Comparison of ENCODE assay signal across 8 mouse cellular contexts in the genomic region with DNA sequence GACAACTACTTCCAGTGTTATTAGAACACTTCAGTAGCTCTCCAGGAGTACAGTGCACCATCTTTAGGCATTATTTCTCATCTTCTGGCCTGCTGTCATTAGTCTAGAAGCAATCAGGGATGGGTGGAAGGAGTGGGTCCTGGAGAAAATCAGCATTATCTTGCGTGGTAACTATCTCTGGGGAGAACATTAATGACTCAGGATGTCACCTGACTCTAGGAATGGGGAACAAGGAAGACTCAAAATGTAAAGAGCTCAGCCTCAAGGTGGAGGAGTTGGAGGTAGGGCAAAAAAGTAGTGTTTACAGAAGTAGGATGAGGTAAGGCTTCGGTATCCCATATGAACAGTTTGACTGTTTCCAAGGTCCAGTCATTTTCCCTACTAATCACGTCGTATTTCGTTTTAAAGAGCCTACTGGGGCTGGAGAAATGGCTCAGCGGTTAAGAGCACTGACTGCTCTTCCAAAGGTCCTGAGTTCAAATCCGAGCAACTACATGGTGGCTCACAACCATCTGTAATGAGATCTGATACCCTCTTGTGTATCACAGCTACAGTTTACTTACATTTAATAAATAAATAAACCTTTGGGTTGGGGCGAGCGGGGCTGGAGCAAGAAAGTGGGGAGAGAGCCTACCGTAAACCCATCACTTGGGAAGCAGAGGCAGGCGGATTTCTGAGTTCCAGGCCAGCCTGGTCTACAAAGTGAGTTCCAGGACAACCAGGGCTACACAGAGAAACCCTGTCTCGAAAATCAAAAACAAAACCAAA. TPM values are rescaled to one million over a fixed set of nuclear protein-coding genes. Genes with fewer than 3 reads are reported as not detected.
DNase-seq lines count a peak whose midpoint lies in the region; ATAC-seq and TF ChIP-seq lines count a peak whose summit lies in the region.

No protein-coding gene starts in this region.

- peak overlapping the region; percentile 57 for H3K4me3 ChIP-seq in bone marrow, adult 2 months (replicated peaks; ENCODE audit: control insufficient read depth, low read depth, low read length)
- H3K4me3 ChIP-seq in forebrain, postnatal 0 days (ENCODE audit: low read depth, low read length), result peak overlapping the region; percentile 29
- peak overlapping the region; percentile 96 for H3K4me3 ChIP-seq in kidney, embryonic 14.5 days (ENCODE audit: low read length)
- H3K4me3 ChIP-seq in midbrain, embryonic 13.5 days (replicated peaks), result peak overlapping the region; percentile 97

- ATAC-seq in forebrain, postnatal 0 days, result no peak
- no peak for ATAC-seq in kidney, embryonic 14.5 days (ENCODE audit: low FRiP score, low TSS enrichment)
- ATAC-seq in midbrain, embryonic 13.5 days, result peak; percentile 10
- ATAC-seq in erythroid progenitor cell, adult 5-6 weeks (replicated peaks; ENCODE audit: low FRiP score, poor library complexity, severe bottlenecking), result no peak

- 0 out of 2 replicates have a peak, but pooled peaks cover 3% of the 10 kb centered on the region for H3K36me3 ChIP-seq in forebrain, postnatal 0 days (ENCODE audit: insufficient read depth)
- peaks cover 19% of the 10 kb centered on the region; the same call in 1 of the 2 replicates for H3K36me3 ChIP-seq in kidney, embryonic 14.5 days (ENCODE audit: control insufficient read depth, insufficient read depth, low read length)
- H3K36me3 ChIP-seq in midbrain, embryonic 13.5 days, result peaks cover 10% of the 10 kb centered on the region

- H3K4me2 ChIP-seq in forebrain, postnatal 0 days (ENCODE audit: low read depth), result peak overlapping the region; percentile 49
- peak overlapping the region; percentile 41 for H3K4me2 ChIP-seq in kidney, embryonic 14.5 days (replicated peaks; ENCODE audit: low read depth, low read length)
- H3K4me2 ChIP-seq in midbrain, embryonic 13.5 days (replicated peaks), result peak overlapping the region; percentile 55

- no peaks in the 10 kb centered on the region for H3K9me3 ChIP-seq in forebrain, postnatal 0 days (ENCODE audit: low read length)
- H3K9me3 ChIP-seq in kidney, embryonic 14.5 days (ENCODE audit: control insufficient read depth, low read length), result no peaks in the 10 kb centered on the region
- H3K9me3 ChIP-seq in midbrain, embryonic 13.5 days, result no peaks in the 10 kb centered on the region

- TF ChIP-seq POLR2A in bone marrow, adult 2 months (IDR thresholded peaks at IDR 0.05; ENCODE audit: borderline replicate concordance, control insufficient read depth, low read depth, low read length), result no peak

- TF ChIP-seq CTCF in bone marrow, adult 2 months (IDR thresholded peaks at IDR 0.05; ENCODE audit: control insufficient read depth, insufficient read depth, low read length), result no peak
- no peak for TF ChIP-seq CTCF in forebrain, postnatal 0 days (IDR thresholded peaks at IDR 0.05; ENCODE audit: low read depth)

- H3K27ac ChIP-seq in bone marrow, adult 2 months (ENCODE audit: control insufficient read depth, insufficient read depth, low read depth, low read length, poor library complexity), result peak overlapping the region; percentile 73
- H3K27ac ChIP-seq in forebrain, postnatal 0 days (ENCODE audit: low read depth, low read length), result peak overlapping the region; percentile 95
- peak overlapping the region; percentile 91 for H3K27ac ChIP-seq in kidney, embryonic 14.5 days (ENCODE audit: low read depth, low read length)
- peak overlapping the region; percentile 97 for H3K27ac ChIP-seq in midbrain, embryonic 13.5 days

- WGBS in bone marrow, adult 2 months, result 64% methylated on average over 12 of the region's 12 CpGs
- 70% methylated on average over 12 of the region's 12 CpGs for WGBS in forebrain, postnatal 0 days
- 69% methylated on average over 12 of the region's 12 CpGs for WGBS in kidney, embryonic 14.5 days
- 61% methylated on average over 12 of the region's 12 CpGs for WGBS in midbrain, embryonic 13.5 days

- H3K9ac ChIP-seq in forebrain, postnatal 0 days, result peak overlapping the region; percentile 50
- 0 out of 2 replicates have a peak overlapping the region, but pooled peaks have one; percentile 48 for H3K9ac ChIP-seq in kidney, embryonic 14.5 days (ENCODE audit: low read depth, low read length)
- H3K9ac ChIP-seq in midbrain, embryonic 13.5 days (replicated peaks), result peak overlapping the region; percentile 59

- no peaks in the 10 kb centered on the region for H3K27me3 ChIP-seq in forebrain, postnatal 0 days (ENCODE audit: insufficient read depth, low read length)
- H3K27me3 ChIP-seq in kidney, embryonic 14.5 days (ENCODE audit: control insufficient read depth, insufficient read depth, low read length), result no peaks in the 10 kb centered on the region
- no peaks in the 10 kb centered on the region for H3K27me3 ChIP-seq in midbrain, embryonic 13.5 days

- no peaks in the 10 kb centered on the region; the same call in 1 of the 2 replicates for H3K4me1 ChIP-seq in bone marrow, adult 2 months (ENCODE audit: control insufficient read depth, insufficient read depth, low read length)
- H3K4me1 ChIP-seq in forebrain, postnatal 0 days (ENCODE audit: insufficient read depth), result peaks cover 1% of the 10 kb centered on the region; the same call in 1 of the 2 replicates
- H3K4me1 ChIP-seq in kidney, embryonic 14.5 days (ENCODE audit: control insufficient read depth, insufficient read depth, low read length), result peaks cover 13% of the 10 kb centered on the region; the same call in 1 of the 2 replicates
- peaks cover 34% of the 10 kb centered on the region for H3K4me1 ChIP-seq in midbrain, embryonic 13.5 days (replicated peaks)

- peak; percentile 30 for DNase-seq in kidney, adult 11 months
- DNase-seq in kidney, postnatal 25 days, result no peak
- peak; percentile 8 for DNase-seq in forebrain, postnatal 0 days
- no peak for DNase-seq in T-cell, adult 2 months (ENCODE audit: low spot score)

RNA-seq across cellular contexts. Expression of a gene that starts 0.7 kb away (rescaled TPM):
- 55.2 and 86.8 TPM in 2 replicates for polyA plus RNA-seq in bone marrow, adult 2 months (2011; ENCODE audit: insufficient read depth, insufficient read length, low replicate concordance, missing spikeins)
- total RNA-seq in forebrain, postnatal 0 days (2014; rRNA removed), result 77.0 and 98.6 TPM in 2 replicates
- polyA plus RNA-seq in forebrain, postnatal 0 days (2015; fragmentation: Nextera tagmentation; extraction: Ambion mirVana), result 28.4 and 48.8 TPM in 2 replicates
- polyA plus RNA-seq in kidney, embryonic 14.5 days (2014; fragmentation: Nextera tagmentation; extraction: Ambion mirVana), result 82.6 and 118 TPM in 2 replicates
- 118 and 131 TPM in 2 replicates for polyA plus RNA-seq in midbrain, embryonic 13.5 days (2015; fragmentation: Nextera tagmentation; extraction: Ambion mirVana)
- 134 and 182 TPM in 2 replicates for total RNA-seq in erythroid progenitor cell, adult 5-6 weeks (2015; ENCODE audit: low replicate concordance)
- total RNA-seq in erythroid progenitor cell, adult 5-6 weeks (2017; ENCODE audit: low replicate concordance), result 329 and 333 TPM in 2 replicates

RNA-seq across cellular contexts. Expression of a gene that starts 38.1 kb away (rescaled TPM):
- not detected in 2 replicates for polyA plus RNA-seq in bone marrow, adult 2 months (2011; ENCODE audit: insufficient read depth, insufficient read length, low replicate concordance, missing spikeins)
- total RNA-seq in forebrain, postnatal 0 days (2014; rRNA removed), result 1.0 and 1.1 TPM in 2 replicates
- polyA plus RNA-seq in forebrain, postnatal 0 days (2015; fragmentation: Nextera tagmentation; extraction: Ambion mirVana), result 0.58 and 0.77 TPM in 2 replicates
- 0.37 TPM in 2 replicates for polyA plus RNA-seq in kidney, embryonic 14.5 days (2014; fragmentation: Nextera tagmentation; extraction: Ambion mirVana)
- polyA plus RNA-seq in midbrain, embryonic 13.5 days (2015; fragmentation: Nextera tagmentation; extraction: Ambion mirVana), result 0.21 and 0.31 TPM in 2 replicates
- total RNA-seq in erythroid progenitor cell, adult 5-6 weeks (2015; ENCODE audit: low replicate concordance), result not detected in 2 replicates
- total RNA-seq in erythroid progenitor cell, adult 5-6 weeks (2017; ENCODE audit: low replicate concordance), result not detected in 2 replicates

Comparison
In these comparisons a context has a peak if more than half of its experiments do, and no peak if none do; other contexts are left out.
1. DNase-seq: peak in kidney, adult 11 months (single experiment) and forebrain, postnatal 0 days (single experiment); none in kidney, postnatal 25 days (0 of 2) and T-cell, adult 2 months (single experiment).
2. H3K4me3 ChIP-seq: peak in every context shown above with its lines; median percentile 97 in midbrain, embryonic 13.5 days; 96 in kidney, embryonic 14.5 days; 57 in bone marrow, adult 2 months; 29 in forebrain, postnatal 0 days.
3. Peak in every context shown above with its lines, with median percentiles within 50 percentile points of each other: H3K27ac ChIP-seq, H3K4me2 ChIP-seq and H3K9ac ChIP-seq.